Mouse (Mus musculus): ENCODE measurements around the gene Nagpa. TPM values are rescaled to one million over a fixed set of nuclear protein-coding genes. Genes with fewer than 3 reads are reported as not detected.
A peak's percentile ranks its signal among the peaks of the same experiment; 100 is the strongest.
"Not testable (repeated sequence)": the region's sequence is repeated elsewhere in the genome, so short reads cannot be mapped to it uniquely, and the experiment has no call there.

The Nagpa gene
- polyA plus RNA-seq (2016; fragmentation: Nextera tagmentation; extraction: Ambion mirVana), result 14.5 and 14.7 TPM in 2 replicates

DNA sequence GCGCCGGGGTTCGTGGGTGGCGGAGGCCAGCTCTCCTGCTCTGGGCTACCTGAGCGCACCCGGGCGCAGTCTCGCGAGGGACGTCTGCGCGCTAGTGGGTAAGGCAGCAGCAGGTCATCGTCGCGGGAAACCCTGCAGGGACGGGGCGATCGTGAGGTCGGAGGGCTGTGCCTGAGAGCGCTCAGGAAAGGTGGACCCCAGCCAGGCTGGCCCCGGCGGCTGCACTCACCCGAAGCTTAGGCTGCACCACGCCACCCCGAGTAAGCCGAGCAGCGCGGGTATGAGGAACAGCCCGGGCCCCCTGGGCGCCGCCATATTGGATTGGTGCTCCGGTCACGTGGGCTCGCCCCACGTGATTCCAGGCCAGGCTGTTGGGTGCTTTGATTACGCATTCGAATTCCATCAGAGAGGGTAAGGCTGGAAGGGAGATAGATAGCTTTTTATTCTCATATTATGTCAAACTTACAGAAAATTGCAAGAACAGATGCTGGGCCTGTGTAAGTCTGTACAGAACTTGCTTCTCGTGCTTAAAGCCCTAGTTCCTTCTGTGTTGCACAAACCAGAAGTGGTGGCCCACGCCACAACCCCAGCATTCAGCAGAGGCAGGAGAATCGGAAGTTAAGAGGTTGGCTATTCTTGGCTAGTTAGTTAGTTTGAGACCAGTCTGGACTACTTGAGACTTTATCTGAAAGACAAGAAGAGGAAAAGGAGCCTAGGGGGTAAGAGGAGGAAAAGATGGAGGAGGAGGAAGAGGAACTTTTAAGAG lies at the start of gene Nagpa:
TSS of gene Nagpa (minus strand) at position 345 of the 766 bp plus-strand sequence.
- Histone ChIP-seq H3K9me3 (no peaks in the 10 kb centered on the region), H3K4me2 (peak within 1 kb of the TSS; percentile 97), H3K4me3 (replicated peaks) (peak within 1 kb of the TSS; percentile 80), H3K27ac (no peak within 1 kb of the TSS), H3K27me3 (peaks cover 8% of the 10 kb centered on the region), H3K4me1 (replicated peaks) (0 out of 2 replicates have a peak, but pooled peaks cover 5% of the 10 kb centered on the region), H3K36me3 (peaks cover 9% of the 10 kb centered on the region; the same call in 1 of the 2 replicates), H3K9ac (replicated peaks) (peak within 1 kb of the TSS; percentile 63)
- peak; percentile 74; the same call in 1 of the 2 replicates for ATAC-seq (ENCODE audit: insufficient number of reproducible peaks, insufficient read depth, low FRiP score, low TSS enrichment, low read depth)
- WGBS, result 4% methylated on average over 40 of the region's 40 CpGs

- Histone ChIP-seq H3K9ac (replicated peaks) (no peak overlapping the region), H3K9me3 (no peaks in the 10 kb centered on the region), H3K4me1 (replicated peaks) (peaks cover 16% of the 10 kb centered on the region; the same call in 1 of the 2 replicates), H3K36me3 (peaks cover 39% of the 10 kb centered on the region), H3K27me3 (no peaks in the 10 kb centered on the region), H3K4me2 (no peak overlapping the region), H3K27ac (no peak overlapping the region), H3K4me3 (replicated peaks) (no peak overlapping the region)
- no peak for ATAC-seq (ENCODE audit: insufficient number of reproducible peaks, insufficient read depth, low FRiP score, low TSS enrichment, low read depth)
- 92% methylated on average over 2 of the region's 2 CpGs for WGBS
These were observed 48.4 kb upstream of the Nagpa start for GRCm38 (mm10) chr16:5252260-5252659.

DNA sequence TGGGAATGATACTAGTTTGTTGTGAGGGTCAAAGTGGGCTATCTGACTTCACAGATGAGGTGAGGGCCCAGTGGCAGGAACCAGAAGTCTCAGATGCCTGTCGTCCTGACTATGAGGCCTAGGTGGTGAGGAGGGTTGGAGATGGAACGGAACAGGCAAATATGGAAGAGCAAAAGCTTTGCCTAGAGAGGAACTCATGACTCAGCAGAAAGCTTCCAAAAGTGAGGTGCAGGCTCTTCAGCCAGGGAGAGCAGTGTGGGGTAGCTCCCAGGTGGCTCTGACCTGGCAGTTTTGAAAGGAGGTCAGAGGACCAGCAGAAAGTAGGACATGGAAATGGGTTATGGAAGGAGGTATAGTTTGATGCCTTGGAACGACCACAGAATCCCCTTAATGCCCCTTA lies 47.1 kb upstream of the Nagpa start:
- no peaks in the 10 kb centered on the region for H3K27me3 ChIP-seq
- no peaks in the 10 kb centered on the region for H3K9me3 ChIP-seq
- H3K4me3 ChIP-seq (replicated peaks), result no peak overlapping the region
- ATAC-seq (ENCODE audit: insufficient number of reproducible peaks, insufficient read depth, low FRiP score, low TSS enrichment, low read depth), result no peak
- H3K36me3 ChIP-seq, result peaks cover 49% of the 10 kb centered on the region
- no peak overlapping the region for H3K4me2 ChIP-seq
- H3K27ac ChIP-seq, result no peak overlapping the region
- peaks cover 13% of the 10 kb centered on the region; the same call in 1 of the 2 replicates for H3K4me1 ChIP-seq (replicated peaks)
- 85% methylated on average over 3 of the region's 3 CpGs for WGBS
- H3K9ac ChIP-seq (replicated peaks), result no peak overlapping the region

DNA sequence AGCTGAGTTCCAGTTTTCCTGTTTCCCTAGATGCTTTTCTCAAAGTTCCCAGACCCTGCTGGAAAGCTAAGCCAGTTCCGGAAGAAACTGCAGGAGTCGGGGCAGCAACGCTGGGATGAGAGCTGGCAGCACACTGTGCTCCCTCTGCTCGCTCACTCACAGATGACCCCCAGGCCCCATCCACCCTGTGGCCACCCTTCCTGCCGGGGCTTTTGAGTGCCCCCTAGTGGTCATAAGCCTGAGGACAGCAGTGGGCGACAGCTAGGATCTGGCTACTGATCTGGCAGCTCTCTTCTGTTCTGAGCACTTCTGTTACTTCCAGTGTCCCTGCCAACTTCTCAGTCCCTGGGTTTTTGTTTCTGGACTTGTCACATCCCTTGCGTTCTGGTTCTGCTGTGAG lies 40.6 kb upstream of the Nagpa start:
- no peak; the same call in 1 of the 2 replicates for ATAC-seq (ENCODE audit: insufficient number of reproducible peaks, insufficient read depth, low FRiP score, low TSS enrichment, low read depth)
- H3K4me1 ChIP-seq (replicated peaks), result no peaks in the 10 kb centered on the region
- no peak overlapping the region for H3K4me2 ChIP-seq
- H3K27ac ChIP-seq, result no peak overlapping the region
- H3K36me3 ChIP-seq, result peaks cover 92% of the 10 kb centered on the region
- no peaks in the 10 kb centered on the region for H3K27me3 ChIP-seq
- WGBS, result 33% methylated on average over 7 of the region's 7 CpGs
- no peaks in the 10 kb centered on the region for H3K9me3 ChIP-seq
- H3K9ac ChIP-seq (replicated peaks), result no peak overlapping the region
- H3K4me3 ChIP-seq (replicated peaks), result no peak overlapping the region

- WGBS, result 94% methylated on average over 6 of the region's 6 CpGs
- Histone ChIP-seq H3K9me3 (no peaks in the 10 kb centered on the region), H3K4me2 (no peak overlapping the region), H3K9ac (replicated peaks) (no peak overlapping the region), H3K27ac (no peak overlapping the region), H3K36me3 (peaks cover 83% of the 10 kb centered on the region), H3K27me3 (no peaks in the 10 kb centered on the region), H3K4me1 (replicated peaks) (no peaks in the 10 kb centered on the region), H3K4me3 (replicated peaks) (no peak overlapping the region)
- ATAC-seq (ENCODE audit: insufficient number of reproducible peaks, insufficient read depth, low FRiP score, low TSS enrichment, low read depth), result no peak
These were observed 39.1 kb upstream of the Nagpa start for GRCm38 (mm10) chr16:5242882-5243281.

GRCm38 (mm10) chr16:5242355-5242754 lies 38.5 kb upstream of the Nagpa start:
- Histone ChIP-seq H3K27ac (no peak overlapping the region), H3K27me3 (no peaks in the 10 kb centered on the region), H3K4me1 (replicated peaks) (no peaks in the 10 kb centered on the region), H3K9ac (replicated peaks) (no peak overlapping the region), H3K4me3 (replicated peaks) (no peak overlapping the region), H3K36me3 (peaks cover 78% of the 10 kb centered on the region), H3K4me2 (no peak overlapping the region), H3K9me3 (no peaks in the 10 kb centered on the region)
- no peak for ATAC-seq (ENCODE audit: insufficient number of reproducible peaks, insufficient read depth, low FRiP score, low TSS enrichment, low read depth)
- 92% methylated on average over 4 of the region's 4 CpGs for WGBS

DNA sequence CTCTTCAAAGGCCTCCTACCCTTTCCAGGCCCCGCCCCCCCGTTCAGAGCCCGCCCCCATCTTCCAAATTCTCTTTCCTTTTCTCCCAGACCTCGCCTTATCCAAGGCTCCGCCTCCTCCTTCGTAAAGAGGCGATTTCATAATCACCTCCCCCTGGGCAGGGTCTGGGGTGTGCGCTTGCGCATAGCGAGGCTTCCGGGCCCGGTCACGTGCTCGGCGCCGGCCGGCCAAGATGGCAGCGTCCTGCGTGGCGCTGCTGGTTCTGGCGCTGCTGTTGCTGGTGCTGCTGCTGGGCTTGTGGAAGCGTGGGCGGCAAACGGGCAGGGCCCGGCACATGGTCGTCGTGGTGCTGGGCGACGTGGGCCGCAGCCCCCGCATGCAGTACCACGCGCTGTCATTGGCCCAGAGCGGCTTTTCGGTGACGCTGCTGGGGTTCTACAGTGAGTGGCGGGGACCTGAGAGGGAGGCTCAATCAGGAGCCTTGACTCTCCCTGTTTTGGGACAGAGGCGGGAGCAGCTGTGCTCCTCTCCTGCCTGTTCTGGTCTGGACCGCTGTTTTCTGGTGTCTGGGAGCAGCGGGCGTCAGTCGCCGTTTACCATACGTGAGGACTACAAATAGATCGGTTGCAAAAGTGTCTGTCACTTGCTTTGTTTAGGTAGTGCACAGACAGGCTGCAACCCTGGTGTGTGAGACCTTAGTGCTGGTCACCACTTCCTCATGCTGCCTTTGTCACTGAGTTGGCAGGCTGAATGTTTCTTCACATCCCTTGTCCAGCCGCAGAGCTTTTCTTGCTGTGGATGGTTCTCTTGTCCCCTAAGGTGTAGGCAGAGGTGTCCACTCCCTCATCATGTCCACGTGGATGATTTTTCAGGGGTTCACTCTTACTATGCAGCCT lies 29.9 kb upstream of the Nagpa start, which contains the start of gene Alg1:
TSS of gene Alg1 (plus strand) at position 204 of the 896 bp plus-strand sequence.
- peaks cover 10% of the 10 kb centered on the region for H3K4me1 ChIP-seq (replicated peaks)
- 2% methylated on average over 47 of the region's 47 CpGs for WGBS
- 0 out of 2 replicates have a peak, but pooled peaks cover 10% of the 10 kb centered on the region for H3K36me3 ChIP-seq
- H3K27ac ChIP-seq, result 0 out of 2 replicates have a peak within 1 kb of the TSS, but pooled peaks have one; percentile 7
- peak within 1 kb of the TSS; percentile 84 for H3K4me2 ChIP-seq
- H3K9me3 ChIP-seq, result no peaks in the 10 kb centered on the region
- peak within 1 kb of the TSS; percentile 88 for H3K4me3 ChIP-seq (replicated peaks)
- peak within 1 kb of the TSS; percentile 72 for H3K9ac ChIP-seq (replicated peaks)
- peak; percentile 92 for ATAC-seq (ENCODE audit: insufficient number of reproducible peaks, insufficient read depth, low FRiP score, low TSS enrichment, low read depth)
- H3K27me3 ChIP-seq, result no peaks in the 10 kb centered on the region

- ATAC-seq (ENCODE audit: insufficient number of reproducible peaks, insufficient read depth, low FRiP score, low TSS enrichment, low read depth), result no peak
- H3K9me3 ChIP-seq, result no peaks in the 10 kb centered on the region
- 76% methylated on average over 4 of the region's 4 CpGs for WGBS
- 0 out of 2 replicates have a peak, but pooled peaks cover 7% of the 10 kb centered on the region for H3K36me3 ChIP-seq
- peak overlapping the region; percentile 88 for H3K4me3 ChIP-seq (replicated peaks)
- no peaks in the 10 kb centered on the region for H3K27me3 ChIP-seq
- no peak overlapping the region for H3K27ac ChIP-seq
- peaks cover 10% of the 10 kb centered on the region for H3K4me1 ChIP-seq (replicated peaks)
- peak overlapping the region; percentile 84 for H3K4me2 ChIP-seq
- no peak overlapping the region for H3K9ac ChIP-seq (replicated peaks)
These were observed 29.2 kb upstream of the Nagpa start for GRCm38 (mm10) chr16:5232982-5233381.

- 71% methylated on average over 3 of the region's 3 CpGs for WGBS
- H3K4me3 ChIP-seq (replicated peaks); H3K9ac ChIP-seq (replicated peaks); H3K4me2 ChIP-seq; H3K27me3 ChIP-seq; H3K4me1 ChIP-seq (replicated peaks); H3K9me3 ChIP-seq; H3K27ac ChIP-seq; ATAC-seq (ENCODE audit: insufficient number of reproducible peaks, insufficient read depth, low FRiP score, low TSS enrichment, low read depth); H3K36me3 ChIP-seq: not testable (repeated sequence)
These were observed 24.3 kb upstream of the Nagpa start for GRCm38 (mm10) chr16:5228103-5228502.

DNA sequence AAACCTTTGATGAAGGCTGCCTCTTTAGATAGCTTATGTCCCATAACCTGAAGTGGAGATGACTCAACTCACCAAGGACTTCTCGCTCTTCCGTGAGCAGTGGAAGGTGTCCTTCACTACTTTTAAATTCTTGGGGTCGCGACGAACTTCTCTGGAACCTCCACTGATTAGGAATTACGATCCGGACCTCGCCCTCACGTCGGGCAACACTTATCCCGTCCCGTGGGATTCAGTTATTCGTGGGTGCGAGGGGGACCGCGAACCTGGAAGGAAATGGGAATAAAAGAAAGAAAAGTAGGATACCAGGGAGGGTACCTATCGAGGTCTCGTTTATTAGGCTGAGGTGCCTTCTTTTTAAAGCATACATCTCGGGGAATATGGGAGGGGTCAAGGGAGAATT lies 23.7 kb upstream of the Nagpa start:
- not testable (repeated sequence) for H3K4me2 ChIP-seq; H3K9ac ChIP-seq (replicated peaks); H3K4me3 ChIP-seq (replicated peaks); H3K27me3 ChIP-seq; ATAC-seq (ENCODE audit: insufficient number of reproducible peaks, insufficient read depth, low FRiP score, low TSS enrichment, low read depth); H3K27ac ChIP-seq; H3K4me1 ChIP-seq (replicated peaks); H3K36me3 ChIP-seq; H3K9me3 ChIP-seq
- WGBS, result 79% methylated on average over 19 of the region's 19 CpGs

DNA sequence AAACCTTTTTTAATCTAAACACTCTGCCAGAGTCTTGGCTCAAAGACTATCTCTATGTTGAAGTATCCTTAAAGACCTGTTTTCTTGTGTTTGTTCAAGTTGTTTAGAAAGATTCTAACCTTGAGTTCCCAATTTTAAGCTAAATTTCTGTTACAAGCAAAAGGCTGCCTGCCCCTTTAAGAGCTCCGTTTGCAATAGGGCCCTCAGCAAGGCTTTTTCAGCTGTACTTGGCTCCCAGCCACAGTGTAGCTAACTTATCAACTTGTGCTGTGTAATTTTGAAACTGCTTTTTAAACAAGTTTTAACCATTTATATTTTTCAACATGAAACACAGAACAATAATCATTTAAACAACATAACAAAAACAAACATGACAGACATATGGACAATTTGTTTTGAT lies 22.7 kb upstream of the Nagpa start:
- H3K4me2 ChIP-seq; ATAC-seq (ENCODE audit: insufficient number of reproducible peaks, insufficient read depth, low FRiP score, low TSS enrichment, low read depth): not testable (repeated sequence)
- 12% methylated on average over 1 of the region's 1 CpGs for WGBS

More for the DNA sequence above, 22.7 kb upstream of the Nagpa start:
- H3K4me1 ChIP-seq (replicated peaks); H3K4me3 ChIP-seq (replicated peaks); H3K36me3 ChIP-seq; H3K9me3 ChIP-seq; H3K9ac ChIP-seq (replicated peaks); H3K27me3 ChIP-seq; H3K27ac ChIP-seq: not testable (repeated sequence)

Measured in limb, embryonic 12.5 days (tissue).